ENCODE assay signal across 7 mouse cellular contexts in genomic region chr3:97159509-97159850, GRCm38 (mm10). TPM values are rescaled to one million over a fixed set of nuclear protein-coding genes. Genes with fewer than 3 reads are reported as not detected.
DNase-seq lines count a peak whose midpoint lies in the region; ATAC-seq and TF ChIP-seq lines count a peak whose summit lies in the region.

No protein-coding gene starts in this region.

- H3K27me3 ChIP-seq in embryonic facial prominence, embryonic 12.5 days: no peaks in the 10 kb centered on the region
- no peaks in the 10 kb centered on the region for H3K27me3 ChIP-seq in limb, embryonic 12.5 days
- H3K27me3 ChIP-seq in small intestine, adult 2 months (ENCODE audit: control insufficient read depth, insufficient read depth, low read length): no peaks in the 10 kb centered on the region

- H3K36me3 ChIP-seq in embryonic facial prominence, embryonic 12.5 days: no peaks in the 10 kb centered on the region
- no peaks in the 10 kb centered on the region for H3K36me3 ChIP-seq in limb, embryonic 12.5 days
- H3K36me3 ChIP-seq in small intestine, adult 2 months (ENCODE audit: control insufficient read depth, insufficient read depth, low read length): peaks cover 8% of the 10 kb centered on the region

- H3K4me3 ChIP-seq in embryonic facial prominence, embryonic 12.5 days: peak overlapping the region; percentile 76
- H3K4me3 ChIP-seq in limb, embryonic 12.5 days (replicated peaks): peak overlapping the region; percentile 83
- H3K4me3 ChIP-seq in small intestine, adult 2 months (ENCODE audit: low read depth, low read length): peak overlapping the region; percentile 89

- H3K4me2 ChIP-seq in embryonic facial prominence, embryonic 12.5 days (replicated peaks): peak overlapping the region; percentile 66
- H3K4me2 ChIP-seq in limb, embryonic 12.5 days: peak overlapping the region; percentile 87

- peak; percentile 7 for DNase-seq in retina, postnatal 1 day
- no peak for DNase-seq in retina, embryonic 14.5 days (ENCODE audit: low spot score)
- DNase-seq in right cerebral cortex, postnatal 25 days: no peak
- no peak for DNase-seq in layer of hippocampus, postnatal 10 days (ENCODE audit: low spot score in 2 of 2)

- H3K27ac ChIP-seq in embryonic facial prominence, embryonic 12.5 days: peak overlapping the region; percentile 78
- no peak overlapping the region; the same call in 1 of the 2 replicates for H3K27ac ChIP-seq in limb, embryonic 12.5 days
- H3K27ac ChIP-seq in small intestine, adult 2 months (ENCODE audit: insufficient read depth, low read depth, low read length): peak overlapping the region; percentile 86

- peak overlapping the region; percentile 79 for H3K9ac ChIP-seq in embryonic facial prominence, embryonic 12.5 days
- peak overlapping the region; percentile 75 for H3K9ac ChIP-seq in limb, embryonic 12.5 days (replicated peaks)

- WGBS in embryonic facial prominence, embryonic 12.5 days: 7% methylated on average over 6 of the region's 6 CpGs
- 13% methylated on average over 6 of the region's 6 CpGs for WGBS in limb, embryonic 12.5 days
- WGBS in small intestine, adult 2 months: 8% methylated on average over 6 of the region's 6 CpGs

- ATAC-seq in embryonic facial prominence, embryonic 12.5 days (ENCODE audit: insufficient number of reproducible peaks, insufficient read depth, low FRiP score, low TSS enrichment): no peak
- ATAC-seq in limb, embryonic 12.5 days (ENCODE audit: insufficient number of reproducible peaks, insufficient read depth, low FRiP score, low TSS enrichment, low read depth): no peak

- no peak for TF ChIP-seq CTCF in small intestine, adult 2 months (IDR thresholded peaks at IDR 0.05; ENCODE audit: extremely low read depth, insufficient read length, insufficient replicate concordance, low read depth, low read length)

- TF ChIP-seq POLR2A in small intestine, adult 2 months (IDR thresholded peaks at IDR 0.05; ENCODE audit: low read depth, low read length): no peak

- peaks cover 10% of the 10 kb centered on the region; the same call in 1 of the 2 replicates for H3K4me1 ChIP-seq in embryonic facial prominence, embryonic 12.5 days
- H3K4me1 ChIP-seq in limb, embryonic 12.5 days (replicated peaks): peaks cover 6% of the 10 kb centered on the region; the same call in 1 of the 2 replicates
- H3K4me1 ChIP-seq in small intestine, adult 2 months (ENCODE audit: control insufficient read depth, insufficient read depth, insufficient read length, low read length): peaks cover 11% of the 10 kb centered on the region; the same call in 1 of the 2 replicates

- no peaks in the 10 kb centered on the region for H3K9me3 ChIP-seq in embryonic facial prominence, embryonic 12.5 days
- H3K9me3 ChIP-seq in limb, embryonic 12.5 days: no peaks in the 10 kb centered on the region

RNA-seq across cellular contexts. Expression of gene Acp6, which starts 0.9 kb away (rescaled TPM):
- polyA plus RNA-seq in embryonic facial prominence, embryonic 12.5 days (2016; fragmentation: Nextera tagmentation; extraction: Ambion mirVana): 41.1 and 43.0 TPM in 2 replicates
- 36.0 and 37.6 TPM in 2 replicates for polyA plus RNA-seq in limb, embryonic 12.5 days (2016; fragmentation: Nextera tagmentation; extraction: Ambion mirVana)
- 22.2 and 48.4 TPM in 2 replicates for polyA plus RNA-seq in small intestine, adult 2 months (2012; rRNA removed)
- total RNA-seq in layer of hippocampus, postnatal 10 days (2021): 10 to 100 TPM; 19.0 to 23.4 TPM
